Comparison of ENCODE assay signal across 21 mouse cellular contexts in genomic region chr16:85347621-85348020, GRCm38 (mm10).
DNase-seq lines count a peak whose midpoint lies in the region; ATAC-seq and TF ChIP-seq lines count a peak whose summit lies in the region.
"Had no signal": no experiment of that assay in that cellular context is flagged by ENCODE, and none has a peak within 500 bp of the region (broad histone marks: within the 10 kb centered on the region; RNA-seq: fewer than 3 reads in every experiment).

No protein-coding gene starts in this region.

- intact Hi-C loops in left cerebral cortex, postnatal 10 days (cut with DNase I): no loop called here

- no peak for TF ChIP-seq POLR2A in brain, embryonic 14.5 days (IDR thresholded peaks at IDR 0.05; ENCODE audit: borderline replicate concordance, extremely low read depth, insufficient read depth, insufficient read length, poor library complexity, severe bottlenecking)

- no peak for DNase-seq in frontal cortex, postnatal 25 days (ENCODE audit: low spot score in 2 of 2)
- DNase-seq in left cerebral cortex, adult 11 months (ENCODE audit: low spot score): peak; percentile 19
- DNase-seq in left cerebral cortex, postnatal 10 days (ENCODE audit: extremely low spot score in 1 of 2, low spot score in 2 of 2): no peak
- DNase-seq in right cerebral cortex, adult 18-20 months: peak; percentile 31
- DNase-seq in right cerebral cortex, postnatal 4 days: no peak
- peak; percentile 38 for DNase-seq in brain, embryonic 14.5 days (ENCODE audit: low read depth)
- DNase-seq in urinary bladder, postnatal 14 days (ENCODE audit: low spot score): no peak
- DNase-seq: adrenal gland, adult 2 months; adrenal gland, postnatal 14 days; B cell, adult 2 months; cerebellum, adult 18-20 months; cerebellum, adult 9-10 months; cerebellum, postnatal 14 days; gastrocnemius, postnatal 25 days; heart, adult 18-20 months; heart, postnatal 10 days; heart, postnatal 36 days had no signal

- TF ChIP-seq CTCF in brain, embryonic 14.5 days (IDR thresholded peaks at IDR 0.05; ENCODE audit: borderline replicate concordance, extremely low read depth, insufficient read depth, insufficient read length): no peak

- peak; percentile 96 for ATAC-seq in frontal cortex, adult (ENCODE audit: low TSS enrichment)
- ATAC-seq: forebrain, embryonic 14.5 days; hindbrain, embryonic 16.5 days; intestine, embryonic 15.5 days had no signal

Comparison
In these comparisons a context has a peak if more than half of its experiments do, and no peak if none do; other contexts are left out.
1. DNase-seq: peak in left cerebral cortex, adult 11 months (single experiment), right cerebral cortex, adult 18-20 months (single experiment) and brain, embryonic 14.5 days (single experiment); none in frontal cortex, postnatal 25 days (0 of 2), left cerebral cortex, postnatal 10 days (0 of 2), right cerebral cortex, postnatal 4 days (single experiment) and urinary bladder, postnatal 14 days (single experiment).